ENCODE assay signal across 24 mouse cellular contexts in genomic region chr7:81921379-81921952, GRCm38 (mm10). TPM values are rescaled to one million over a fixed set of nuclear protein-coding genes. Genes with fewer than 3 reads are reported as not detected.
A peak's percentile ranks its signal among the peaks of the same experiment; 100 is the strongest.
DNase-seq lines count a peak whose midpoint lies in the region; ATAC-seq lines count a peak whose summit lies in the region.
"Had no signal": no experiment of that assay in that cellular context is flagged by ENCODE, and none has a peak within 500 bp of the region (broad histone marks: within the 10 kb centered on the region; RNA-seq: fewer than 3 reads in every experiment).

No protein-coding gene starts in this region.

- H3K27ac ChIP-seq in hindbrain, embryonic 14.5 days = no peak overlapping the region
- H3K27ac ChIP-seq in forebrain, embryonic 13.5 days = no peak overlapping the region
- H3K27ac ChIP-seq: embryonic facial prominence, embryonic 15.5 days; forebrain, embryonic 10.5 days; hindbrain, postnatal 0 days; macrophage; midbrain, embryonic 13.5 days; stomach, postnatal 0 days had no signal

- peak; percentile 77 for ATAC-seq in inflammation-experienced regulatory T-cells, adult 6 months
- no peak for ATAC-seq in hindbrain, embryonic 14.5 days (ENCODE audit: low FRiP score)
- ATAC-seq in forebrain, embryonic 13.5 days = no peak
- ATAC-seq: hindbrain, postnatal 0 days; liver, postnatal 0 days; midbrain, embryonic 13.5 days; Patski had no signal

- H3K9ac ChIP-seq in hindbrain, embryonic 14.5 days = no peak overlapping the region
- no peak overlapping the region for H3K9ac ChIP-seq in forebrain, embryonic 13.5 days
- H3K9ac ChIP-seq: embryonic facial prominence, embryonic 15.5 days; liver, postnatal 0 days; midbrain, embryonic 13.5 days had no signal

- H3K4me1 ChIP-seq in hindbrain, embryonic 14.5 days (replicated peaks; ENCODE audit: control insufficient read depth, insufficient read depth, low read length) = peaks cover 3% of the 10 kb centered on the region; the same call in 1 of the 2 replicates
- H3K4me1 ChIP-seq in forebrain, embryonic 13.5 days = no peaks in the 10 kb centered on the region
- H3K4me1 ChIP-seq: embryonic facial prominence, embryonic 15.5 days had no signal

- H3K9me3 ChIP-seq in hindbrain, embryonic 14.5 days (ENCODE audit: control insufficient read depth, low read length) = no peaks in the 10 kb centered on the region
- no peaks in the 10 kb centered on the region for H3K9me3 ChIP-seq in forebrain, embryonic 13.5 days (replicated peaks)
- H3K9me3 ChIP-seq: embryonic facial prominence, embryonic 15.5 days; forebrain, embryonic 10.5 days; midbrain, embryonic 13.5 days had no signal

- 81% methylated on average over 1 of the region's 1 CpGs for WGBS in hindbrain, embryonic 14.5 days
- WGBS in forebrain, embryonic 13.5 days = 75% methylated on average over 1 of the region's 1 CpGs

- H3K36me3 ChIP-seq in hindbrain, embryonic 14.5 days (replicated peaks; ENCODE audit: control insufficient read depth, insufficient read depth) = no peaks in the 10 kb centered on the region
- no peaks in the 10 kb centered on the region for H3K36me3 ChIP-seq in forebrain, embryonic 13.5 days (ENCODE audit: poor library complexity, severe bottlenecking)
- H3K36me3 ChIP-seq: embryonic facial prominence, embryonic 15.5 days; midbrain, embryonic 13.5 days had no signal

- H3K4me3 ChIP-seq in hindbrain, embryonic 14.5 days (replicated peaks; ENCODE audit: low read length) = no peak overlapping the region
- H3K4me3 ChIP-seq in forebrain, embryonic 13.5 days = no peak overlapping the region
- H3K4me3 ChIP-seq: embryonic facial prominence, embryonic 15.5 days; forebrain, embryonic 10.5 days; midbrain, embryonic 13.5 days had no signal

- no peak overlapping the region for H3K4me2 ChIP-seq in hindbrain, embryonic 14.5 days (replicated peaks)
- H3K4me2 ChIP-seq in forebrain, embryonic 13.5 days = no peak overlapping the region
- H3K4me2 ChIP-seq: embryonic facial prominence, embryonic 15.5 days; heart, embryonic 11.5 days; midbrain, embryonic 13.5 days had no signal

- peak; percentile 24 to 58 for DNase-seq in spleen, postnatal 36 days (ENCODE audit: low spot score in 2 of 2)
- no peak for DNase-seq in spleen, adult 12 weeks (ENCODE audit: low spot score)
- peak; percentile 57 for DNase-seq in MEL-GATA-1-ER (ENCODE audit: extremely low read depth, low read depth)
- no peak for DNase-seq in hindbrain, embryonic 14.5 days (ENCODE audit: low spot score)
- no peak for DNase-seq in layer of hippocampus, postnatal 25 days (ENCODE audit: extremely low spot score in 1 of 2, low spot score in 1 of 2)
- DNase-seq: adrenal gland, postnatal 25 days; cerebellum, adult 2 months; gastrocnemius, postnatal 10 days; heart, postnatal 14 days; kidney, adult 2 months; kidney, postnatal 25 days; layer of hippocampus, adult 9-11 months; liver, postnatal 0 days; thymus, postnatal 4 days had no signal

- H3K27me3 ChIP-seq in hindbrain, embryonic 14.5 days (ENCODE audit: control insufficient read depth, insufficient read depth, low read length) = no peaks in the 10 kb centered on the region
- no peaks in the 10 kb centered on the region for H3K27me3 ChIP-seq in forebrain, embryonic 13.5 days
- H3K27me3 ChIP-seq: embryonic facial prominence, embryonic 15.5 days; midbrain, embryonic 13.5 days; Patski had no signal

RNA-seq across cellular contexts. Expression of gene Hdgfl3, which starts 12.8 kb away (rescaled TPM):
- polyA plus RNA-seq in inflammation-experienced regulatory T-cells, adult 6 months (2017; shearing (Covaris generic)) = 10 to 100 TPM in 2 of 3 experiments, 1 to 10 TPM in 1; 6.9 to 10.4 (median 10.1) TPM
- polyA plus RNA-seq in hindbrain, embryonic 14.5 days (2014; fragmentation: Nextera tagmentation; extraction: Ambion mirVana) = 79.5 and 84.3 TPM in 2 replicates
- polyA plus RNA-seq in forebrain, embryonic 13.5 days (2015; fragmentation: Nextera tagmentation; extraction: Ambion mirVana) = 51.3 and 55.3 TPM in 2 replicates
- 10 to 100 TPM; 53.3 to 59.3 TPM for total RNA-seq in layer of hippocampus, postnatal 25 days (2021)

Comparison
In these comparisons a context has a peak if more than half of its experiments do, and no peak if none do; other contexts are left out.
1. DNase-seq: peak in spleen, postnatal 36 days (2 of 2) and MEL-GATA-1-ER (single experiment); none in spleen, adult 12 weeks (single experiment), hindbrain, embryonic 14.5 days (single experiment) and layer of hippocampus, postnatal 25 days (0 of 2).